Mouse (Mus musculus) erythroblast, embryonic 14.5 days (primary cell): ENCODE measurements around the gene Gdf11. TPM values are rescaled to one million over a fixed set of nuclear protein-coding genes. Genes with fewer than 3 reads are reported as not detected.

Source experiments
- H3K27me3 ChIP-seq: 2 replicates; pipeline ENCODE4 v1.6.1; 2012; ENCODE audit warnings: inconsistent platforms; ENCODE audit not compliant: control insufficient read depth
- H3K36me3 ChIP-seq: 2 replicates; pipeline ENCODE4 v1.6.1; 2012; ENCODE audit warnings: mild to moderate bottlenecking, inconsistent platforms; ENCODE audit not compliant: control insufficient read depth
- H3K4me1 ChIP-seq: 2 replicates; pipeline ENCODE4 v1.6.1; 2012; ENCODE audit warnings: inconsistent platforms; ENCODE audit not compliant: control insufficient read depth
- H3K4me3 ChIP-seq: replicated peaks from 2 replicates; pipeline ENCODE3; 2012; ENCODE audit warnings: moderate library complexity, mild to moderate bottlenecking, inconsistent platforms
- H3K9me3 ChIP-seq: 2 replicates; pipeline ENCODE4 v1.6.1; 2012; ENCODE audit warnings: low read length, inconsistent platforms, mixed read lengths; ENCODE audit not compliant: control insufficient read depth
- GATA1 ChIP-seq: IDR thresholded peaks from 2 replicates; pipeline ENCODE4 v1.6.1; 2012; ENCODE audit warnings: low read length, inconsistent platforms, mixed read lengths
- TAL1 ChIP-seq: IDR thresholded peaks from 3 replicates; pipeline ENCODE4 v1.6.1; 2012; ENCODE audit warnings: low read length, inconsistent platforms, mixed read lengths
- polyA plus RNA-seq: library from polyadenylated mRNA; stranded (reverse); fragments of >175 nt; gene quantifications from 2 replicates; pipeline ENCODE4 v1.2.3, GENCODE M21; 2012

The Gdf11 gene
- polyA plus RNA-seq, 1 experiment: not detected

- Histone ChIP-seq H3K36me3 (peaks cover 12% of the 10 kb centered on the region), H3K4me3 (no peak overlapping the region), H3K4me1 (peaks cover 28% of the 10 kb centered on the region), H3K9me3 (no peaks in the 10 kb centered on the region), H3K27me3 (peaks cover 2% of the 10 kb centered on the region; the same call in 1 of the 2 replicates)
- TF ChIP-seq TAL1: no peak
- TF ChIP-seq GATA1: no peak
These were observed 29.7 kb upstream of the Gdf11 start for GRCm38 (mm10) chr10:128921251-128921650.

DNA sequence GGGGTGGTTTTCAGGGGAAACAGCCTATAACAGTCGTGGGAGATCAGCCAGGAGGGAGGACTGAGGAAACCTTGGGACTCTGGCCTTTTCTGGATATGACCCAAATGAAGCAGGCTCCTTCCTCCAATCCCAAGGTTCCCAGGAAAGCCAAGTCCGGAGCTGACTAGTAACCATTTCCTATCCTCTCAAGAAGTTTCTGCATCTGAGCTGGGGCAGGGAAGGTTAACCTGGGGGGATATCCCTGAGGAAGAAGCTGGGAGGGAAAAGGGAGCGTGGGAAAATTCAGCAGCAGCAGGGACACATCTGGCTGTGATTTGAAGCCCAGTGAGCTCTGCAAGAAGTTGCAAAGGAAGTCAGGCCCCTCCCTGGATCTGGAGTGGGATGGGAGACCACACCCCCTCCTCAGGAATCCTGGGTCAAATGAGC, 29.2 kb upstream of the Gdf11 start:
- Histone ChIP-seq H3K4me1 (peaks cover 28% of the 10 kb centered on the region), H3K27me3 (peaks cover 2% of the 10 kb centered on the region; the same call in 1 of the 2 replicates), H3K9me3 (no peaks in the 10 kb centered on the region), H3K4me3 (no peak overlapping the region), H3K36me3 (peaks cover 12% of the 10 kb centered on the region)
- no peak for TF ChIP-seq GATA1
- TF ChIP-seq TAL1: no peak

- Histone ChIP-seq H3K4me3 (no peak overlapping the region), H3K9me3 (no peaks in the 10 kb centered on the region), H3K36me3 (peaks cover 12% of the 10 kb centered on the region), H3K27me3 (peaks cover 2% of the 10 kb centered on the region; the same call in 1 of the 2 replicates), H3K4me1 (peaks cover 28% of the 10 kb centered on the region)
- TF ChIP-seq GATA1 (no peak), TAL1 (no peak)
These were observed 28.4 kb upstream of the Gdf11 start for GRCm38 (mm10) chr10:128919966-128920365.

DNA sequence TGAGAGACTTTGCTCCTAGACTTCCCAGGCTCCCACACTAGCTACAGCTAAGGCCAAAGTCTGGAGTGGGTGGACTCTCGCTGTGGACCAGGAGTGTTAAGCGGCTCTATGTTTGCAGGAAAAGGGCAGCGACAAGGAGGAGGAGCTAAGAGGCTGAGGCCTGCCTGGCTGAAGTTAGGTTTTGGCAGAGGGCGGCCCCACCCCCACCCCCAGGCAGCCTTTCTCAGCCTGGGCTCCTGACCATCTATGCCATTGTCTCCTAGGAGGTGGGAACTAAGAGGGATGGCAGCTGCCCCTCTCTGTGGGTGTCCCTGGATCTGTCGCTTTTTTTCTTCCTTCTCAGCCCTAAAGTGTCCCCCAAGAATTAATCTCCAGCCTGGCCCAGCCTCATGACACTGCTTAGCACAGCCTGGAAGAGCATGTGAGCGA, 27.7 kb upstream of the Gdf11 start:
- H3K9me3 ChIP-seq: no peaks in the 10 kb centered on the region
- no peak for TF ChIP-seq GATA1
- TF ChIP-seq TAL1: no peak
- peaks cover 2% of the 10 kb centered on the region; the same call in 1 of the 2 replicates for H3K27me3 ChIP-seq
- H3K36me3 ChIP-seq: peaks cover 12% of the 10 kb centered on the region
- H3K4me3 ChIP-seq: no peak overlapping the region
- H3K4me1 ChIP-seq: peaks cover 27% of the 10 kb centered on the region

DNA sequence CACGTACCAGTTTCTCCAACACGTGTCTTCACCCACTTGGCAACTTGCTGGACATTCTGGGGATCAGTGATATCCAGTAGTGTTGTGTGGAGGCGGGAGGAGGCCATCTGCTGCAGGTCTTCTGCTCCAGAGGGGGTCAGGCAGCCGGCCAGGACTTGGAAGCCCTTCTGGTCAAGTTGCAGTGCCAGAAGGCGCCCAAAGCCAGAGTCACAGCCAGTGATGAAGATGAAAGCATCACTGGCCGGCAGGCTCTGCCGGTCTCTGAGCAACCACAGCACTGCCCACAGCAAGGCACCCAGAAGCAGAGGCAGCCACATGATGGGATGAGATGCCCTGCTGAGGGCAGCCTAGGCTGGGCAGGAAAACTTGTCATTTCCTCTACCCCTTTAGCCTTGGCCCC, 26.7 kb upstream of the Gdf11 start:
- TF ChIP-seq GATA1 (no peak), TAL1 (no peak)
- Histone ChIP-seq H3K27me3 (no peaks in the 10 kb centered on the region), H3K36me3 (peaks cover 12% of the 10 kb centered on the region), H3K9me3 (no peaks in the 10 kb centered on the region), H3K4me1 (peaks cover 17% of the 10 kb centered on the region), H3K4me3 (no peak overlapping the region)

DNA sequence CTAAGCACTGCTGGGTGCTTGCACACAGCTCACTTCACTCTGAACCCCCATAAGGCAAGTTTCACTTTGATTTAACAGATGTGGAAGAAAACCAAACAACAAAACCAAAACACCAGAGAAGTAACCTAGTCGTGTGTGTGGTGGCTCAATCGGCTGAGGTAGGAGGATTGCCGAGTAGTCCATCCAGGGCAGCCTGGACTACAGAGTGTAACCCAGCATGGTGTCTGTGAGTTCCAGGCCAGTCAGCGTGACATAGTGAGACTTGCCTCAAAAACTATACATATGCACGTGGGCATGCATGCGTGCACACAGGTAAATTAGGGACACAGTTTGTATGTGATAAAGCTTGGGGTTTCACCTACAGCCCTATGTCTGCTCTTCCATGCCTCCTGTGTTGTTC, 25.9 kb upstream of the Gdf11 start:
- H3K36me3 ChIP-seq: peaks cover 12% of the 10 kb centered on the region
- TF ChIP-seq GATA1 (no peak), TAL1 (no peak)
- H3K4me1 ChIP-seq: peaks cover 11% of the 10 kb centered on the region
- no peaks in the 10 kb centered on the region for H3K9me3 ChIP-seq
- no peak overlapping the region for H3K4me3 ChIP-seq
- peaks cover 4% of the 10 kb centered on the region for H3K27me3 ChIP-seq

DNA sequence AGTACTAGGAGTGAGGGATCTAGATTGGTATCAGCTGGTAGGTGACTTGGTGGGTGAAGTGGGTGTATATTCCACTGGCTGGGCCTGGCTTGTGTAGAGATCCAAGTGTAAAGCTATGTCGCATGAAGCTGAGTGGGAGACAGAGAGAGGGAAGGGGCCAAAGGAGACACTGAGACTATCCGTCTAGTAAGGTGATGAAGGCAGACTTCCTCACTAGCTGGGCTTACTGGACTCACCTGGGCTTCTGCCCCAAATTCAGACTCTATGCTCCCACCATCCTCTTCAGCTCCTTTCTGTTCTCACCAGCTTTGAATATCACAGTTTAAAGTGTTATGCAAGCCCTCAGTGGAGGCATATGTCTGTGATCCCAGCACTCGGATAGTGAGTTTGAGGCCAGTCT, 25.1 kb upstream of the Gdf11 start:
- Histone ChIP-seq H3K4me1 (peaks cover 3% of the 10 kb centered on the region; the same call in 1 of the 2 replicates), H3K27me3 (peaks cover 10% of the 10 kb centered on the region)

DNA sequence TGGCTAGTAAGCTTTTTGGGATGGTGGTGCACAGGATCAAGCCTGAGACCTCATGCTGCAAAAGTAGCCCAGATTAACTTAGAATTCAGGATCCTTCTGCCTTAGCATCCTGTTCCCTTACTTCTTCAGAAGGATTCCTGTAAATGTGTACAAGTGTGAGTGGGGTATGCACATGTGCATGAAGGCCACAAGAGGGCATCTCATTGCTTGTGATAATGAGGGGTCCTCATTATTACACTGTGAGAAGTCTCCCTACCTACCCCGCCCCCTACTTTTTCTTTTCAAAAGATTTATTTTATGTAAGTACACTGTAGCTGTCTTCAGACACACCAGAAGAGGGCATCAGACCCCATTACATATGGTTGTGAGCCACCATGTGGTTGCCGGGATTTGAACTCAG, 24.0 kb upstream of the Gdf11 start:
- Histone ChIP-seq H3K9me3 (no peaks in the 10 kb centered on the region), H3K27me3 (peaks cover 21% of the 10 kb centered on the region), H3K36me3 (peaks cover 12% of the 10 kb centered on the region), H3K4me3 (no peak overlapping the region), H3K4me1 (no peaks in the 10 kb centered on the region; the same call in 1 of the 2 replicates)
- TF ChIP-seq TAL1 (no peak), GATA1 (no peak)

More for the DNA sequence above, 25.1 kb upstream of the Gdf11 start:
- Histone ChIP-seq H3K9me3 (no peaks in the 10 kb centered on the region), H3K36me3 (peaks cover 12% of the 10 kb centered on the region), H3K4me3 (no peak overlapping the region)
- TF ChIP-seq TAL1 (no peak), GATA1 (no peak)

DNA sequence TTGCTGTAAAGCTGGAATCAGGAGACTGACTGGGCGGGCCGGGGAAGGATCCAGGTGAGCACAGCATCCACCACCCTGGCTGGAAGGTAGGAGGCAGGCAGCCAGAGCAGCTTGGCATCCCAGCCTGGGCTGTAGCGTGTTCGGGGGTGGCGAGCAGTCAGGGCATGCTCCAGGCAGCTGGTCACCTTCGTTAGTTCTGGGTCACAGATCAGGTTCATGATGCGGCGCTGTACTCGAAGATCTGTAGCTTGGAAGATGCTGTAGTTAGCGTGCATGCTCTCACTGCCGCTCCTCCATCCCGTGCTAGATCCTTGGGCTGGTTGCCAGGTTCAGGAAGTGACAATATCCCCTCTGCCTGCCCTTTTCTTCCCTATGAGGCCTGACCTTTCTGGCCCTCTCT, 22.2 kb upstream of the Gdf11 start:
- no peaks in the 10 kb centered on the region; the same call in 1 of the 2 replicates for H3K9me3 ChIP-seq
- H3K36me3 ChIP-seq: peaks cover 9% of the 10 kb centered on the region
- peaks cover 39% of the 10 kb centered on the region for H3K27me3 ChIP-seq
- TF ChIP-seq TAL1: no peak
- TF ChIP-seq GATA1: no peak
- H3K4me3 ChIP-seq: no peak overlapping the region
- H3K4me1 ChIP-seq: peaks cover 6% of the 10 kb centered on the region

DNA sequence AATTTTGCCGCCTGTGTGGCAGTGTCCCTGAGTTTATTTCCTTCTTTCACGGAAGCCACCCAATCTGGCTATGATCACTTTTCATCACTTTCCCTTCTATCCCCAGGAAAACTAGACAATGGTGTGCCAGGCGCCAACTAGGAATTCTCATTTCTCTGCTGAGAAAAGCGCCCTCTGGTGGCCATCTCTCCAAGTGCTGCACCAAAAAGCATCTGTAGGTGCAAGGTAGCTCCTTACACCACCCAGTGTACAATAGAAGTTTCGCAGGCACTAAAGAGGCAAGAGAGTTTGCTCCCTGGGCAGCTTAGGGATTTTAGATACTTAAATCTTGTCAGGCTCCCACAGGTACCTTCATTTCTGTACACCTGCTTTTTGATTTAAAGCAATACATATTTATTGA, 21.7 kb upstream of the Gdf11 start:
- H3K4me1 ChIP-seq: peaks cover 6% of the 10 kb centered on the region
- H3K27me3 ChIP-seq: peaks cover 44% of the 10 kb centered on the region
- no peaks in the 10 kb centered on the region; the same call in 1 of the 2 replicates for H3K9me3 ChIP-seq
- no peak overlapping the region for H3K4me3 ChIP-seq
- H3K36me3 ChIP-seq: peaks cover 9% of the 10 kb centered on the region
- no peak for TF ChIP-seq TAL1
- TF ChIP-seq GATA1: no peak
